Mouse (Mus musculus) MEL (cell line): Measurements from ENCODE around the gene Suclg2. TPM values are rescaled to one million over a fixed set of nuclear protein-coding genes. Genes with fewer than 3 reads are reported as not detected.

Experiments used
- DNase-seq: peaks from one replicate; pipeline ENCODE4 v3.0.0; 2011; ENCODE audit warnings: low read depth, low spot score
- H3K27ac ChIP-seq: 2 replicates; pipeline ENCODE4 v1.5.1; 2012; ENCODE audit warnings: low read depth, mild to moderate bottlenecking, control low read depth, low read length, moderate library complexity; ENCODE audit not compliant: control insufficient read depth
- H3K27me3 ChIP-seq, 2 experiments: fragments of 150-350 bp in 1 of 2; sonication (generic) in 1 of 2; 2 replicates each; pipeline ENCODE4 v1.6.1; 2012; ENCODE audit warnings: low read length in 2 of 2, mild to moderate bottlenecking in 2 of 2, improper control_type of control experiment in 1 of 2, moderate library complexity in 1 of 2; ENCODE audit not compliant: insufficient read depth in 2 of 2, control insufficient read depth in 1 of 2
- H3K36me3 ChIP-seq, 2 experiments: 2 replicates each; pipeline ENCODE4 v1.6.1; 2012 to 2014; ENCODE audit warnings: low read length in 2 of 2, improper control_type of control experiment in 1 of 2, inconsistent platforms in 1 of 2, mild to moderate bottlenecking in 1 of 2; ENCODE audit not compliant: insufficient read depth in 2 of 2, control insufficient read depth in 1 of 2
- H3K4me1 ChIP-seq, 2 experiments: fragments of 150-350 bp in 1 of 2; sonication (generic) in 1 of 2; 2 replicates each; pipeline ENCODE4 v1.6.1; 2012; ENCODE audit warnings: low read length in 2 of 2, improper control_type of control experiment in 1 of 2, mild to moderate bottlenecking in 1 of 2; ENCODE audit not compliant: insufficient read depth in 2 of 2, control insufficient read depth in 1 of 2
- H3K4me3 ChIP-seq, 2 experiments: fragments of 150-350 bp in 1 of 2; sonication (generic) in 1 of 2; 2 replicates each; pipeline ENCODE4 v1.5.1; 2012; ENCODE audit warnings: low read depth in 2 of 2, low read length in 2 of 2, mild to moderate bottlenecking in 2 of 2, moderate library complexity in 2 of 2, control low read depth in 1 of 2, improper control_type of control experiment in 1 of 2; ENCODE audit not compliant: control insufficient read depth in 1 of 2, insufficient read depth in 1 of 2
- H3K79me2 ChIP-seq: 2 replicates; pipeline ENCODE4 v1.6.1; 2012; ENCODE audit warnings: mild to moderate bottlenecking, low read length, moderate library complexity; ENCODE audit not compliant: control insufficient read depth, poor library complexity, insufficient read depth
- H3K9ac ChIP-seq: 2 replicates; pipeline ENCODE4 v1.6.1; 2012; ENCODE audit warnings: low read depth, mild to moderate bottlenecking, control low read depth, low read length, moderate library complexity; ENCODE audit not compliant: control insufficient read depth, poor library complexity, severe bottlenecking
- H3K9me3 ChIP-seq: fragments of 150-350 bp; sonication (generic); replicated peaks from 2 replicates; pipeline ENCODE4 v1.6.1; 2012; ENCODE audit warnings: mild to moderate bottlenecking, low read length, improper control_type of control experiment, moderate library complexity; ENCODE audit not compliant: insufficient read depth
- CHD1 ChIP-seq: IDR thresholded peaks from 2 replicates; pipeline ENCODE4 v1.6.1; 2012; ENCODE audit warnings: low read depth, mild to moderate bottlenecking, inconsistent platforms, low read length, improper control_type of control experiment
- CHD2 ChIP-seq: IDR thresholded peaks from 2 replicates; pipeline ENCODE4 v1.6.1; 2011; ENCODE audit warnings: low read length, improper control_type of control experiment
- E2F4 ChIP-seq: IDR thresholded peaks from 2 replicates; pipeline ENCODE4 v1.6.1; 2011; ENCODE audit warnings: low read depth, low read length, improper control_type of control experiment, borderline replicate concordance
- ETS1 ChIP-seq: IDR thresholded peaks from 2 replicates; pipeline ENCODE4 v1.6.1; 2012; ENCODE audit warnings: low read depth, mild to moderate bottlenecking, inconsistent platforms, low read length, improper control_type of control experiment, moderate library complexity
- GABPA ChIP-seq: IDR thresholded peaks from 2 replicates; pipeline ENCODE4 v1.6.1; 2012; ENCODE audit warnings: low read depth, mild to moderate bottlenecking, inconsistent platforms, low read length, improper control_type of control experiment, moderate library complexity
- HCFC1 ChIP-seq: IDR thresholded peaks from 2 replicates; pipeline ENCODE4 v1.6.1; 2012; ENCODE audit warnings: low read depth, mild to moderate bottlenecking, inconsistent platforms, low read length, improper control_type of control experiment, moderate library complexity
- JUND ChIP-seq: IDR thresholded peaks from 2 replicates; pipeline ENCODE4 v1.6.1; 2011; ENCODE audit warnings: low read depth, mild to moderate bottlenecking, improper control_type of control experiment, low read length
- KAT2A ChIP-seq: conservative IDR thresholded peaks from 2 replicates; pipeline ENCODE4 v1.6.1; 2012; ENCODE audit warnings: low read depth, low read length, improper control_type of control experiment, inconsistent platforms
- MAFK ChIP-seq: IDR thresholded peaks from 2 replicates; pipeline ENCODE4 v1.6.1; 2011; ENCODE audit warnings: low read depth, mild to moderate bottlenecking, low read length, improper control_type of control experiment, borderline replicate concordance
- MAX ChIP-seq: IDR thresholded peaks from 2 replicates; pipeline ENCODE4 v1.6.1; 2011; ENCODE audit warnings: low read length, improper control_type of control experiment
- MAZ ChIP-seq: IDR thresholded peaks from 2 replicates; pipeline ENCODE4 v1.6.1; 2012; ENCODE audit warnings: low read depth, mild to moderate bottlenecking, inconsistent platforms, low read length, improper control_type of control experiment
- MYB ChIP-seq: IDR thresholded peaks from 2 replicates; pipeline ENCODE4 v1.6.1; 2011; ENCODE audit warnings: mild to moderate bottlenecking, low read depth, low read length, improper control_type of control experiment
- MYC ChIP-seq: IDR thresholded peaks from 2 replicates; pipeline ENCODE4 v1.6.1; 2011; ENCODE audit warnings: low read depth, mild to moderate bottlenecking, low read length, improper control_type of control experiment, moderate library complexity
- NELFE ChIP-seq: IDR thresholded peaks from 2 replicates; pipeline ENCODE4 v1.6.1; 2011; ENCODE audit warnings: low read depth, low read length, improper control_type of control experiment
- POLR2A ChIP-seq, 2 experiments: IDR thresholded peaks; 2 replicates each; pipeline ENCODE4 v1.6.1; 2011 to 2012; ENCODE audit warnings: low read length in 2 of 2, mild to moderate bottlenecking in 2 of 2, control low read depth in 1 of 2, improper control_type of control experiment in 1 of 2, low read depth in 1 of 2, moderate library complexity in 1 of 2; ENCODE audit not compliant: control insufficient read depth in 1 of 2, insufficient read depth in 1 of 2, poor library complexity in 1 of 2
- RAD21 ChIP-seq: IDR thresholded peaks from 2 replicates; pipeline ENCODE4 v1.6.1; 2011; ENCODE audit warnings: mild to moderate bottlenecking, low read depth, low read length, improper control_type of control experiment
- RCOR1 ChIP-seq: IDR thresholded peaks from 2 replicates; pipeline ENCODE4 v1.6.1; 2012; ENCODE audit warnings: low read depth, mild to moderate bottlenecking, inconsistent platforms, low read length, improper control_type of control experiment
- SIN3A ChIP-seq: IDR thresholded peaks from 2 replicates; pipeline ENCODE4 v1.6.1; 2012; ENCODE audit warnings: low read length, improper control_type of control experiment, inconsistent platforms
- TBP ChIP-seq: IDR thresholded peaks from 2 replicates; pipeline ENCODE4 v1.8.0; 2011; ENCODE audit warnings: low read depth, low read length, improper control_type of control experiment
- USF1 ChIP-seq: IDR thresholded peaks from 2 replicates; pipeline ENCODE4 v1.6.1; 2014; ENCODE audit warnings: low read depth, mild to moderate bottlenecking, inconsistent platforms, low read length, improper control_type of control experiment, moderate library complexity
- USF2 ChIP-seq, 2 experiments: IDR thresholded peaks; 2 replicates each; pipeline ENCODE4 v1.6.1; 2011 to 2012; ENCODE audit warnings: improper control_type of control experiment in 2 of 2, low read length in 2 of 2, borderline replicate concordance in 1 of 2, inconsistent platforms in 1 of 2, low read depth in 1 of 2, mild to moderate bottlenecking in 1 of 2; ENCODE audit not compliant: insufficient read depth in 1 of 2
- ZKSCAN1 ChIP-seq: IDR thresholded peaks from 2 replicates; pipeline ENCODE4 v1.6.1; 2012; ENCODE audit warnings: low read depth, mild to moderate bottlenecking, inconsistent platforms, low read length, improper control_type of control experiment, moderate library complexity
- ZMIZ1 ChIP-seq: IDR thresholded peaks from 2 replicates; pipeline ENCODE4 v1.6.1; 2012; ENCODE audit warnings: low read depth, mild to moderate bottlenecking, inconsistent platforms, low read length, improper control_type of control experiment, moderate library complexity
- polyA plus RNA-seq, 2 experiments: library from polyadenylated mRNA; stranded (reverse) in 1 of 2; unstranded in 1 of 2; fragments of >175 nt in 1 of 2; fragments of >200 nt in 1 of 2; gene quantifications; 2 replicates each; pipeline versions ENCODE4 v1.2.1 to v1.2.4; 2012; ENCODE audit warnings: low replicate concordance in 2 of 2, low read depth in 1 of 2; ENCODE audit not compliant: insufficient read length in 2 of 2, insufficient read depth in 1 of 2, missing spikeins in 1 of 2
- total RNA-seq: library from RNA; depleted of rRNA; stranded (reverse); fragments of 300-350 nt; gene quantifications from 2 replicates; pipeline ENCODE4 v1.2.3, GENCODE M21; 2012

The Suclg2 gene
- total and polyA plus RNA-seq, 3 experiments, result 40.0 to 46.5 TPM; not detected in 1

GRCm38 (mm10) chr6:95546189-95546832 is 172.3 kb downstream of the Suclg2 start:
- Histone ChIP-seq H3K4me1 (peaks cover 0 to 5% of the 10 kb centered on the region in 2 experiments; a peak in 2 of 4 replicates), H3K36me3 (peaks cover 2% of the 10 kb centered on the region in 2 experiments; a peak in 2 of 4 replicates), H3K27ac (no peak overlapping the region), H3K79me2 (no peaks in the 10 kb centered on the region), H3K9me3 (no peaks in the 10 kb centered on the region), H3K27me3 (no peaks in the 10 kb centered on the region), H3K4me3 (no peak overlapping the region), H3K9ac (no peak overlapping the region)
- no peak for DNase-seq
- TF ChIP-seq JUND, result no peak
- no peak for TF ChIP-seq KAT2A
- no peak for TF ChIP-seq RCOR1
- TF ChIP-seq MAZ, result no peak
- no peak for TF ChIP-seq USF2 (IDR thresholded peaks at IDR 0.05; ENCODE audit: borderline replicate concordance in 1 of 2, insufficient read depth in 1 of 2, low read depth in 1 of 2, low read length in 2 of 2)
- TF ChIP-seq GABPA, result no peak
- no peak for TF ChIP-seq ZMIZ1
- no peak for TF ChIP-seq ETS1
- TF ChIP-seq MYB, result no peak
- TF ChIP-seq CHD1, result no peak
- TF ChIP-seq MYC, result no peak
- no peak for TF ChIP-seq SIN3A
- no peak for TF ChIP-seq TBP
- no peak for TF ChIP-seq NELFE
- no peak for TF ChIP-seq E2F4
- TF ChIP-seq USF1, result no peak
- no peak for TF ChIP-seq RAD21
- TF ChIP-seq MAX, result no peak
- TF ChIP-seq POLR2A (IDR thresholded peaks at IDR 0.05; ENCODE audit: control insufficient read depth in 1 of 2, insufficient read depth in 1 of 2, low read depth in 1 of 2, low read length in 2 of 2, poor library complexity in 1 of 2), result no peak
- no peak for TF ChIP-seq MAFK

DNA sequence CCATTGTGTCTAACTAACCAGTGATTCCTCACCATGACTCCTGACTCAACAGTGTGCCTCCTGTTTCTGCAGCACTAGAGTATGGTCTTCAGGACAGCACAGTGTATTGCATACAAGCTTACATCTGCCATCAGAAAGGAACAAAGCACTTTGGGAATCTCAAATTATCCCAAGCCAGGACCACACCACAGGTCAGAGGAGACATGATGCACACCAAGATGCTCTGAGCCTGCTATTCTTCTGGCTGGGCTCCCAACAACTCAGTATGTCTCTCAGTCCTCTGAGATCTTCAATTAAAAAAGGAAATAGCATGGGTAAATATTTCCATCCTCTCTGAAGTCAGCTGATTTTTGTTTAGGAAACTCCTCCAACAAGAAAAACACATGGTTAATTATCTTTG is 172.9 kb downstream of the Suclg2 start:
- H3K27ac ChIP-seq, result no peak overlapping the region
- TF ChIP-seq MAZ (no peak), HCFC1 (no peak), CHD2 (no peak), ZKSCAN1 (no peak)
- no peak for DNase-seq
- H3K36me3 ChIP-seq, result peaks cover 2% of the 10 kb centered on the region in 2 experiments; a peak in 2 of 4 replicates
- no peaks in the 10 kb centered on the region for H3K27me3 ChIP-seq
- no peak overlapping the region for H3K9ac ChIP-seq
- H3K9me3 ChIP-seq, result no peaks in the 10 kb centered on the region
- H3K79me2 ChIP-seq, result no peaks in the 10 kb centered on the region
- H3K4me1 ChIP-seq, result peaks cover 0 to 5% of the 10 kb centered on the region in 2 experiments; a peak in 2 of 4 replicates
- H3K4me3 ChIP-seq, result no peak overlapping the region
